Mouse (Mus musculus): Measurements from ENCODE around the gene Pfdn4.
"Not testable (repeated sequence)": the region's sequence is repeated elsewhere in the genome, so short reads cannot be mapped to it uniquely, and the experiment has no call there.

Gene Pfdn4

DNA sequence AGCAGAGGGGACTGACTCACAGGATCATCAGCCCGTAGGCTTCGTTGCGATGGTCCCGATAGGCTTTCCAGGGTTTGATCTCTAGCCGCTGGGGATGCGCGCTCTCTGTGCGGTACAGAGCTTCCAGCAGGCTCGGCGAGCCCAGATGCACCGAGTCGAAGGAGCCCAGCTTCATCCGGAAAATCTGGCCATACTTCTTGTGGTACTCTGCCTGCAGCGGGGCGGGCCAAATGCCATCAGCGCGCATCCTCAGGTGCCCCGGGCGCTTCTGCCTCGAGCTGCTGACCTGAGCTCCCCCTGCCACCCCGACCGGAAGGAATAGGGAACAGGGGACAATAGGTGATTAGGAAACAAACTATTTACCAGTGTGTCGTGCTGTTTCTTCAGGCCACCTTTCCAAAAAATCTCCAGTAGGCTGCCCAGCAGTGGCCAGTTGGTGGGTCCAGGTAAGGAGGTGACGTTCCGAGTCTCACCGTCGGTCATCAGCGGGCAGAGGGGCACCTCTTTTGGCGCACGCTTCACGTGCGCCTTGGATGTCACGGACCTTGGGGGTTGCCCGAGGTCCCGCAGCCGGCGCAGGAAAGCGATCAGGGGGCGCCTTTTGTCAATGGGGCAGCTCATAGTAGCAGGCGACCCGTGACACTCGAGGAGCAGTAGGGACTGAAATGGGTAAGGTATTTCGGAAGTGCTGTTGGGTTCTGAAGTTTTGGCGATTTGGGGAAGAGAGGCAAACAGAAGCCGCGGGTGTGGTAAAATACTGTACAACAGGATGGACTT, at the start of gene Pfdn4:
TSS of gene Pfdn4 (plus strand) at position 275 of the 777 bp plus-strand sequence.
- DNase-seq (ENCODE audit: low spot score in 2 of 2), result no peak

DNA sequence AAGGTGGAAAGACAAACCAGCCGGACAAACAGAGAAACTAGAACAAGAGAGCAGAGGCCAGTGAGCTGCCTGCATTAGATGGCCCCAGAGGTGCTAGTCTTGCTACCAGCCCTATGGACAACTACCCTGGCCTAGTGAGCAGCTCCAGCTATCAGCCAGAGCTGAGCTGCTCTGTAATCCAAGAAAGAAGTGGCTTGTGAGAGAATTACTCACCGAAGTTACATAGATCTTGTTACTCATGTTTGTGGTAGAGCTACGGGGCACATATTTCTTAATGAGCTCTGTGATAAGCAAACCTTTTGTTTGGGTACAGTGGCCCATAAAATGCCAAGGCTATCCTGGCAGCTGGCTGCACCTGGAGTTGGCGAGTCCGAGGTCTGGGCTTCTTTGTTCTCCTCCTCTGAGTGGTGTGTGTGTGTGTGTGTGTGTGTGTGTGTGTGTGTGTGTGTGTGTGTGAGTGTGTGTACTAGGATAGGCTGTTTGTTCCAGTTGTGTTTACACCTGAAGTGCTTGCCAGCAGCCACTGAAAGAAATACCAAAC, 49.3 kb upstream of the Pfdn4 start:
- DNase-seq (ENCODE audit: low spot score in 2 of 2), result no peak

DNA sequence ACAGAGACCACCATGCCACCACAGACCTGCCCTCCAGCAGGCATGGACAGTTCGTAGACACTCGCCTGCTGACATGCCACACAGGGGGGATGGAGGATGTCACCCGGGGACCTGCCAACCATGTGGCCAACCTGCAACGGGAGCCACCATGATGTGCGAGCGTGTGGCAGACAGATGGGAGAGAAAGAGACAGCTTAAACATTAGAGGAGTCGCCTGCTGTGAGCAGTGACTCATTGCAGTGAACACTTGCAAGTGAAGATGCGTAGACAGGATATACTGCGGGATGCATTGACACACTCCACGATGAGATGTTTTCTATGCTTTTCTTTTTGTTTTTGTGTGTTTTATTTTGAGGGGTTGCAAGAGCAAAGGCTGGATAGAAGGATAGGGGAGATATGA, 48.6 kb upstream of the Pfdn4 start:
- peak in 1 of 2 experiments; percentile 41 for DNase-seq (ENCODE audit: low spot score in 2 of 2)

DNA sequence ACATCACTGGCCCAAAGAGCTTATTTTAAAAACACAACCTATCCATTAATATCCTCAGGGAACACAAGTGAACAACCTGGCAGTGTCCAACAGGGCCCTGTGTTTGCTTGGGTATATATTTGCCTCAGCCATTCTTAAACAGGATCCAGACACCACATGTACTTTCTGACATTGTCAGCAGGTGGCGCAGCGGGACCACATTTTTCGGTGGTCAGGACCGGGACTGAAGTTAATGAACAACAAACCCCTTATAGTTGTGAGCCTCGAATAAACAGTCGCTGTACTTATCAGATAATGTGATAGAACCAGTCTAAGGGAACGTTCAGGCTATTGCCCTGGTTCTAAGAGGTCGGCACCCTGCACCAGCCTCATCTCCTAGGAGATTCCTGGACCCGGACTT, 45.3 kb upstream of the Pfdn4 start:
- DNase-seq (ENCODE audit: low spot score in 2 of 2), result peak; percentile 60 to 81

DNA sequence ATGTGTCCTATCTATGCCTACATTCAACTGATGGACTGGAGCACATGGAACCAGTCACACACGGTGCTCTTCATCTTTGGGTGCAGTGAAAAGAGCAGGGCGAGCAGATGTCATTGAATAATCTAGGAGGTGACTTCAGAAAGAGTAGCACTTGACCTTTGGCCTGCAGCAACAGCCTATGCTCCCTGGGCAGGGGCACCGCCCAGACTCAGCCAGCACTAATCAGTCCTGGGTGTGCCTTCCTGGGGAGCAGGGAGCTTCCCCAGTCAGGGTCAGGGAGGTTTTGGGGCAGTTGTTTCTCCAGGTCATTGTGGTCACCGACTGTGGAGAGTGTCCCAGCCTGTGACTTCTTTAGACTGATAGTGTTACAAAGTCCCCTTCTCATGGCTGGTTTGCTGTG, 42.4 kb upstream of the Pfdn4 start:
- DNase-seq (ENCODE audit: low spot score in 2 of 2), result not testable (repeated sequence)

DNA sequence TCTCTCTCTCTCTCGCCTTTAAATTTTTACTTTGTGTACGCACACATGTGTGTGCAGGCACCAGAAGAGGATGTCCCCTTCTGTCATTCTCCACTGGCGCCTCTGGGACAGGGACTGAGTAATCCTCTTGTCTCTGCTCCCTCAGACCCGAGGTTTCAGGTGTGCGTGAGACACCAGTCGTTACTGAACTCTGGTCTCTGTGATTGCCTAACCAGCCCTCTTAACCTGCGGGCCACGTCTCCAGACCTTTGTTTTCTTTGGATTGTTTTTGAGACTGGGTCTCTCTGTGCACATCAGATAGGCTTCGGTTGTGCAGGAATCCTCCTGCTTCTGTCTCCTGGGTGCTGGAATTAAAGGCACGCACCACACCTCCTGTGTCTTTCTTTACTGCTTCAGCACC, 37.0 kb upstream of the Pfdn4 start:
- DNase-seq (ENCODE audit: low spot score in 2 of 2), result no peak

DNA sequence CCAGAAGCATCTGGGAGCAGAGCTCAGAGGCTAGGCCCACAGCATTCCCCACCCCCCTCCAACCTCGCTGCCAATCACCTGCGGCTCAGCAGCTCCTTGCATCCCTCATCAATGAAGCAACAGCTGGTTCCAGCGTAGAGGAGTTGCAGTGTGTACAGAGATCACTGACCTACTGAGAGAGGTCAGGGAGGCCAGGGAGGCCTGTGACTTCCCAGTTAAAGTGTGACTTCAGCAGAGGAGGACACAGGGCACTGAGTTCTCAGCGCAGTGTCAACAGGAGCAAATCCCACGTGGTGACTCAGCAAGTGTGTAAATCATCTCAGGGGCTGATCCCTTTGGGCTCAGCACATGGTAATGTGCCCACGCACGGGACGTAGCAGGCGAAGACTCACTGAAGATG, 36.4 kb upstream of the Pfdn4 start:
- no peak for DNase-seq (ENCODE audit: low spot score in 2 of 2)

DNA sequence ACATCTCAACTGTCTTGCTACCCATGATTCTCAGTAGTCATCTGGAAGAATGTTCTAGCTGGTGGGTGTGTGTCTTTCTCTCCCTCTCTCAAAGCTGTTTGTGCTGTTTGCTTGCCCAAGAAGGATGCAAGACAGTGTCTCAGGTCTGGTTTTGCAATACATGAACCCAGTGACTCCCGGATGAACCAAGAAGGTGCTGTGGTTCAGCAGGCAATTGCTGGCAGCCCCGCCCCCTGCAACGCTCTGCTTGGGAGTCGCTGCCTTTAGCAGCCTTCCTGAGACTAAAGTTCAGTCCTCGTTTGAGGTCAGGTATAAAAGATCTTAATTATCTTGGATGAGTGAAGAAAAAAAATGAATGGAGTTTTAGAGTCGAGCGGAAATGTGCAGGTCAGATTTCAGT, 34.6 kb upstream of the Pfdn4 start:
- no peak for DNase-seq (ENCODE audit: low spot score in 2 of 2)

DNA sequence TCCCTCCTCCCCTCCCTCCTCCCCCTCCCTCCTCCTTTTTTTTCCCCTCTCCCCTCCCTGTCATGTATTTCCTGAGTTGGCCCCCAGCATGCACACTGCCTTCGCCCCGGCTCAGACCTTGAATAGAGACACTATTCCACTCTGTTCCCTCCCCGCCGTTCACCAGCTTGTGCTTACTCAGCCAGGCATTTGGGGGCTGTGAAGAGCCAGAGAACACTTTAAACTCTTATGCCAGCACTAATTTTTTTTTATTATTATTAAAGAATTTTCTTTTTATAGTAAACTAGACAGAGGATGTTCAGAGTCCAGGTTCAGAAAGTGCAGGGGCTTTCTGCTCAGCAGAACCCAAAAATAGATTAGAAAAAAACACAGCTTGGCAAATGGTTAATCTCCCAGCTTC, 31.4 kb upstream of the Pfdn4 start:
- peak in 1 of 2 experiments; percentile 42 for DNase-seq (ENCODE audit: low spot score in 2 of 2)

DNA sequence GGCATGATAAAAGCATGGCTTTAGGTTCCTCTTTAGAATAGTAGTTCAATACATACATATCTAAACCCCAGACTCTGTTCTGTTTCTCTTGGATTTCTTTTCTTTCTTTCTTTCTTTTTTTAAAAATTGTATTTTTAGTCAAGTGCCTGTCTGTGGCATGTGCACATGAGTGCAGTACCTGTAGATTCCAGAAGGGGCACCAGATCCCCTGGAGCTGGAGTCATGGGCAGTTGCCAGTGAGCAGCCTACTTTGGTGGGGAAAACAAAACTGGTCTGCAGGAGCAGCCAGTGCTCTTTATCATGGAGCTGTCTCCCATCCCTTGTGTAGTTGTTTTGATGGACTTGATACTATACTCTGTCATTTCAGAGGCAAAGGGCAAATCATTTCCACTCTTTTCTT, 28.2 kb upstream of the Pfdn4 start:
- DNase-seq (ENCODE audit: low spot score in 2 of 2), result peak in 1 of 2 experiments; percentile 38

DNA sequence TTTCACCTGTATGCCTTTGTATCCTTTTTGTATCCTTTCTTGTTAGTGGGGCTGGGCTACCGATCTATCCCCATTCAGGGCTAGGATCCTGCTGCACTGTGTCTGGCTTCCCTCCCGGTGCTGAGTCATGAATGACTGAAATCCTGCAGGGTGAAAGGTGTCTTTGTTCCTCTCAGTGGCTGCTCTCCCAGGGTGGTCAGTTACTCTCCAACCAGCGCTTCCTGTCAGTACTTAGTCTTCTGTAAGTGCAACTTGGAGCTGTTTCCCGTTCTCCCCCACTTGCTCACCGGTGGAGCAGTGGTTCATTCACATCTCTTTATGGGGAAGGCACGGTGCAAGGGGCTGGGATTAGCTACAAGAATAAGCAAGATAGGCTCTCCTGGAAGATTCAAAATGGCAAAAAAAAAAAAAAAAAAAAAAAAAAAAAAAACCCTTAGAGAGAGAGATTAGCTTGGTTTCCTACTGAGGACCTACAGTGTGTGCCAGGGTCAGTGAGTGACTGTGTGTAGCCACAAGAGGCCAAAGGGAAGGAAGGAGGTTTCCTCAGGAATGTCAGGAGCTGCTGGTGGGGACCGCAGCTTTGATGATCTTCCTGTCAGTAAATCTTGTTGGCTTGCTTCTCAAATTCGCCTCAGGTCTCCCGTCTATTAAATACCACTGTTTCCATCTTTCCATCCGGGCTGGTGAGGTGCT, 26.5 kb upstream of the Pfdn4 start:
- DNase-seq (ENCODE audit: low spot score in 2 of 2), result peak; percentile 48 to 68

DNA sequence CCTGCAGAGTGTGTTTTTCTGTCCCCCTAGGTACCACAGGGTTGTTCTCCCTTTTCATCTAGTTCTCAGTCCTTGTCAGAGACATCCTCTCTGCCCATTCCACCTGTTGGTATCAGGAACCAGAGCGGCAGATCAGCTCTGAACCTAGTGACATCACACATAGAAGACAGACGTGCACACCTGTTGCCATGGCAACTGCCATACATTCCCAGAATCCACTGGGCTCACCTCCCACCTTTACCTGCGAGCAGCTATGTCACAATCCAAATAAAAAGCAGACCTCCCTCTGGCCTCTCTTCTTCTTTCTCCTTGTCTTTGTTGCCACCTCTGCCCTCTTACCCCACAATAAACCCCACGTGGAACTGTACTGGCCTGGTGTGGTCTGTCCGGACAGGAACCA, 25.6 kb upstream of the Pfdn4 start:
- no peak for DNase-seq (ENCODE audit: low spot score in 2 of 2)

DNA sequence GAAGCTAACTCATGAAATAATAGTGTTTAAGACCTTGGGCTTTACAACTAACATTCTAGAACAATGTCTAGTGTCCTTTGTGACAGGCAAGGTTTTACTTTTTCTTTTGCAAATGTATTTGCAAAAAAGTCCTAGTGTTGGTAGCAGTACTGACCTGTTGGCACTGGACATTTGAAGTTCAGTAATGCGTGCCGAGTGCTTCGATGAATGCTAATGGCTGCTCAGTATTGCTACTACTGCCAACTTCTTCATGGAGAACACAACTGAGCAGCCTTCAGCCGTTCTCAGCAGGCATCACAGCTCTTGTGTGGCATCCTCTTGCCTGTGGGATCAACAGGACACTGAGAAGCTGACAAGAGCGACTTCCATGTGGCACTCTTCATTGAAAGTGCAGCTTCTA, 22.1 kb upstream of the Pfdn4 start:
- DNase-seq (ENCODE audit: low spot score in 2 of 2), result no peak

DNA sequence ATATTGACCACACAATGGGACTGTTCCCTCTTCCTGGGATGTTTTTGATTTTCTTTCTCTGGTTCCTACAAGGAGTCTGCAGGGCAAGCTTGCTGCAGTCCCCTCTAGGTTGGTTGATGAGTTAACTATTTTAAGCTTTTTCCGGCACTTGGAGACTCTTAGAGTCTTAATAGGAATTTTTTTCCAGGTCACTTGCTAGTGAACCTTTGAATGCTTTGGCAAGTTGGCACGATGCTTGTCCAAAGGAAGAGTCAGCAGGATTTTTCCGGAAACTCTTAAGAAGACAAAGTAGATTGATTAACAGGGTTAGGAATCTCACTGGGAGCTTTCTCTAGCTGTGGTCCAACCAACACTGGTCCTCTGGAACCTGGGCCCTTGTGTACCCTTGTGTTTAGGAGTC, 21.1 kb upstream of the Pfdn4 start:
- no peak for DNase-seq (ENCODE audit: low spot score in 2 of 2)

DNA sequence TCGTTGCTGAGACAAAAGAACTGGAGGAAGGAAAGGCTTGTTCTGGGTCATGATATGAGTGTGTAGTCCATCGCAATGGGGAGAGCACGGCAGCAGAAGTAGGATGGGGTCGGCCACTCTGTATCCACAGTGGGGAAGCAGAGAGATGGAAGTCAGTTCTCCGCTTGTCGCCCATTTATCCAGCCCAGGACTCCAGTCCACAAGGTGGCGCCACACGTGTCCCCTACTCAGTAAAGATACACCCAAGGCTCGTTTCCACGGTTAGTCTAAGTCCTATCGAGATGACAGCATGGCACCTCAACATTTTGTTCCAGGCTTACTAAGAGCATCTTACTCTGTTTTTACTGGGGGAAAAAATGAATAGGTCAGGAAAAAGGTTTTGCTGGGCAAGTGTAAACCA, 20.0 kb upstream of the Pfdn4 start:
- DNase-seq (ENCODE audit: low spot score in 2 of 2), result no peak

DNA sequence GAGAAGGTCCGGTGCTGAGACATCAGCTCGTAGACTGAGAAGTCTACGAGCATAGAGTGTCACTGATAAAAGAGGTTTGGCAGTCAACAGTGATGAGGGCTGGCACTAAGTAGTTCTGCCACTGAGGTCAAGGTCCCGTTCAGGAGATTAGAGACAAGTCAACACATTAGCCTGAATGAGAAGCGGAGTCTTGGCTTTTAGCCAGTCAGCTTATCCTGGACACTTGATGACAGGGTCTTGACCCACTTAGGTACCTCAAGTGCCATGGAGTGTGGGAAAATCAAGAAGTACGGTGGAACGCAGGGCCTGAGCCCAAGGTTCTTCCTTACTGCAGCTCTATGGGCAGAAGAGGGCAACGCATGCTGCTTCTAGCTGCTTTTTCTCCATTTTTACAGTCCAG, 19.6 kb upstream of the Pfdn4 start:
- DNase-seq (ENCODE audit: low spot score in 2 of 2), result no peak

DNA sequence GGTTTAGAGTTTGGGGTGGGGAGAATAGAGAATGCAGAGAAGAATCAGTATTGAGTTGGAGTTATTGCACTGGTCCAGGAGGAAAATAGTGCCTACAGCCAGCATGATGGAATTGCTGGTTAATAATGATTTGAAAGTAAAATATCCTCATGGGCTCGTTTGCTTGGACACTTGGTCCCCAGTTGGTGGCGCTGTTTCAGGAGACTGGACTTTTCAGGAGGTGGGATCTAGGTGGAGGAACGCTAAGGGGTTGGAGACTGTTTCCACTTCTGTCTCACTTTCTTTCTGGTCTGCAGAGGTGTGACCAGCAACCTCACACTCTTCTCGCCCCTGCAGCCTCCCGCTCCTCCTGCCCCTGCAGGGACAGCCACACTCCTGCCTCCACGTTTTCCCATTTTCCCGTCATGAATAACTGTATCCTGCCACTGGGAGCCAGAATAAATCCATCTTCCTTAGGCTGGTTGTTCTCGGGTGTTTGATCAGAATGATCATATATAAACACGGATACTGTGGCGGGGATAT, 14.1 kb upstream of the Pfdn4 start:
- no peak for DNase-seq (ENCODE audit: low spot score in 2 of 2)

DNA sequence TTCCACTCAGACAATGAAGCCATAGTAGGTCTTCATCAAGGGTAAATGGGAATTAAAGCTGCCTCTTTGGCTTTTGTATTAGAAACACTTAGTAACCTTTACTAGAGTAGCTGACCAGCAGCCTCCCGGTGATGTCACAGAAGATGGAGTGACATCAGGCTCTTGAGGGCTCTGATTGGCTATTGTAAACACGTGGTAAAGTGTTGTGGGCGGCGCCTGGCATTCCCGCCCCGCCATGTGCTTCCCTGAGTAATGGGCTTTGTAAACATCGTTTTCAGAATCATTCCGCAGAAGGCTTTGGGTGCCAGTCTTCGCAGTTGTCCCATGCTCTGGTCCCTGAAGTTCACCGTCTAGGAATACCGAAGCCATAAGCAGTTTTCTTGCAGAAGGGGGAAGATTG, 12.3 kb upstream of the Pfdn4 start:
- DNase-seq (ENCODE audit: low spot score in 2 of 2), result no peak

DNA sequence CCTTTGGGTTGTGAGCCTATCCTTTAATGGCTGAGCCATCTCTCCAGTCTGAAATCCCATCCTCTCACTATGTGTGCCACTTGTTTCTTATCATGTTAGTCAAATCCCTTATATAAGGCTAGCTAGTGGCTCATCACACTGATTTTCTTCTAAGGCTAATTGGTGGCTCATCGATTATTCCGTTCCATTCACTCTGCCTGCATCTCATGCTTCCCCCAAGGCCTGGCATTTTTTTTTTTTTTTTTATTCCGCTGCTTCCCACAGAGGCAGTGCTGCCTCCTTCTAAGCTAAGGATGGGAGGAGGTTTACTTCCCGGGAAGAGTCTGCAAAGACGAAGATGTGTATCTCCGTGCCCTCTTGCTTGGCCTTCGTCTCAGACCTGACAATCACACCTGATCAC, 9.0 kb upstream of the Pfdn4 start:
- no peak for DNase-seq (ENCODE audit: low spot score in 2 of 2)

DNA sequence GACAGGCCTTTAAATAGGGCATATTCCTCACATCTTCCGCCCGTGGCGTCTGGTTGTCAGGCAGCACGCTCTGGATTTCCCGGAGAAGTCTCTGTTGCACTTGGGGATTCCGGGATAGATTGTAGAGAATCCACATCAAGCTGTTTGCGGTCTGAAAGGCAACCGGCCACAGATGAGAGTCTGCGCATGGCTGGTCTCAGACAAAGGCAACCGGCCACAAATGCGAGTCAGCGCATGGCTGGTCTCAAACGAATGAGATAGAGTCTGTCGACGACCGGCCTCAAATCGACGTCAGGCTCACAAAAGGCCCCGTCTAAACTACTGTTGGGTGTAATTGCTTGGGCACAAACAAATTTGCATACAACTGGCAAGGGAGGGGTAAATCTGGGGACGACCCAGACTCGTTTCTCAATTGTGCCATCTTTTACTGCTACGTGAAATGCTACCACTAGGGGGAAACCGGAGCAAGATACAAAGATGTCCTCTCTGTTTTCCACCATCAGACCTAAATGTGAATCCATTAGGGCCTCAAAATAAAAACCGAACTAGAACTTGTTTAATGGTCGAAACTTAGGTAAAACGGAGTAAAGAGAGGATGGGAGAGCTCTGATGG, 8.2 kb upstream of the Pfdn4 start:
- DNase-seq (ENCODE audit: low spot score in 2 of 2), result no peak

DNA sequence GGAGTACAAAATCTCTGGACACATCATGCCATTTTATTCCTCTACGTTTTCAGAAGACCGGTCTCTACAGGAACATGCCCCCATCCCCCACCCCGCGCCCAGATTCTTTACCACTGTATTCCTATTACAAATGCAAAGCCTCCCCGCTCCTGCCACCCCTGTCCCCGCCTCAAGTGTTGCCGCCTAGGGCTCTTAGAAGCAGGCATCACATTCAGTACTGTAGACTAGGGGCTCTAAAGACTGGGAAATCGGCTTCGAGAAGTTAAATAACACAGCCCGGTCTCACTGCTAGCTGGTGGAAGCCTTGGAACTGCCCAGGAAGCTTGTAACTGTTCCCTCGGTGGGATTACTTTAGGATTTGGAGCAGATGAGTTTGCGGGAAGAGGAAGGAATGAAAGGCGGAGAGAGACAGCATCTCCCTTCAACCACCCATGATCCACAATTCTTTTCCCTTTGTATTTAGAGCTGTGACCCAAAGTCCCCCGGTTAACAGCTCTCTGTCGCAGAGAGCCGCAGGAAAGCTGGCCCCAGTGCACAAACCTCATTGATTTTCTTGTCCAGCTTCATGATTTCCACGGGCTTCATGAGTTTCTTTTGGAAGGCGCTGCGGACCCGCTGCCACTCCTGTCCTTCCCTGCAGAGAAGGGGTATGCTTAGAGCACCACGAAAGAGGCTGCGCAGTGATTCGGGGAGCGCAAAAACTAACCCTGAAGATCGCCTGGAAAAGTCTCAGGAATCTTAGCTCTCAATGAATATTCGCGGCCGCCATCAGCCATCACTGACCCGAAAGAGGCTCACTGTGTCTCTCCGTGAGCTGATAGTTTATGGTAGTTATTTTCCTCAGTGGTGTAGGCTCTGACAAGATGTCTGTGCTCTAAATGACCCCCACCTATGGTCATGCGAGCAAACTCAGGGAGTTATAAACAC, 1.2 kb upstream of the Pfdn4 start:
- no peak for DNase-seq (ENCODE audit: low spot score in 2 of 2)

All from right cerebral cortex, postnatal 10 days (tissue).